Mouse (Mus musculus): ENCODE data around the gene Slc25a45.
A peak's percentile ranks its signal among the peaks of the same experiment; 100 is the strongest.

The Slc25a45 gene

GRCm38 (mm10) chr19:5840890-5841388, 36.7 kb upstream of the Slc25a45 start:
- DNase-seq = no peak

- DNase-seq = no peak
These were observed 36.1 kb upstream of the Slc25a45 start for GRCm38 (mm10) chr19:5841389-5841946.

- no peak for DNase-seq
These were observed 35.4 kb upstream of the Slc25a45 start for GRCm38 (mm10) chr19:5841999-5842784.

- peak; percentile 38 to 60 for DNase-seq
These were observed 34.5 kb upstream of the Slc25a45 start for GRCm38 (mm10) chr19:5842785-5843730.

- DNase-seq = peak; percentile 45 to 56
These were observed 33.6 kb upstream of the Slc25a45 start for GRCm38 (mm10) chr19:5843781-5844691.

- DNase-seq = peak; percentile 62 to 67
These were observed 32.7 kb upstream of the Slc25a45 start for GRCm38 (mm10) chr19:5844831-5845318.

GRCm38 (mm10) chr19:5845319-5846135, 32.1 kb upstream of the Slc25a45 start:
- peak; percentile 93 to 95 for DNase-seq

- DNase-seq = peak in 1 of 2 experiments; percentile 44
These were observed 31.5 kb upstream of the Slc25a45 start for GRCm38 (mm10) chr19:5846154-5846553.

- DNase-seq = peak; percentile 52 to 64
These were observed 30.9 kb upstream of the Slc25a45 start for GRCm38 (mm10) chr19:5846557-5847305.

GRCm38 (mm10) chr19:5847306-5847796, 30.3 kb upstream of the Slc25a45 start:
- DNase-seq = peak in 1 of 2 experiments; percentile 36

GRCm38 (mm10) chr19:5848032-5848825, 29.4 kb upstream of the Slc25a45 start:
- DNase-seq = peak; percentile 44 to 62

- DNase-seq = peak in 1 of 2 experiments; percentile 32
These were observed 28.6 kb upstream of the Slc25a45 start for GRCm38 (mm10) chr19:5848826-5849672.

- peak; percentile 88 to 90 for DNase-seq
These were observed 27.6 kb upstream of the Slc25a45 start for GRCm38 (mm10) chr19:5849843-5850527.

GRCm38 (mm10) chr19:5850860-5851259, 26.7 kb upstream of the Slc25a45 start:
- no peak for DNase-seq

GRCm38 (mm10) chr19:5851481-5851971, 26.1 kb upstream of the Slc25a45 start:
- DNase-seq = no peak

- no peak for DNase-seq
These were observed 25.4 kb upstream of the Slc25a45 start for GRCm38 (mm10) chr19:5852035-5852722.
